Mouse (Mus musculus): Measurements from ENCODE around the gene Naip6. TPM values are rescaled to one million over a fixed set of nuclear protein-coding genes. Genes with fewer than 3 reads are reported as not detected.
A peak's percentile ranks its signal among the peaks of the same experiment; 100 is the strongest.
"Not testable (repeated sequence)": the region's sequence is repeated elsewhere in the genome, so short reads cannot be mapped to it uniquely, and the experiment has no call there.

Gene Naip6
- polyA plus RNA-seq (2014; fragmentation: Nextera tagmentation; extraction: Ambion mirVana) = 0.14 TPM in 1 of 2 replicates, not detected in the other

DNA sequence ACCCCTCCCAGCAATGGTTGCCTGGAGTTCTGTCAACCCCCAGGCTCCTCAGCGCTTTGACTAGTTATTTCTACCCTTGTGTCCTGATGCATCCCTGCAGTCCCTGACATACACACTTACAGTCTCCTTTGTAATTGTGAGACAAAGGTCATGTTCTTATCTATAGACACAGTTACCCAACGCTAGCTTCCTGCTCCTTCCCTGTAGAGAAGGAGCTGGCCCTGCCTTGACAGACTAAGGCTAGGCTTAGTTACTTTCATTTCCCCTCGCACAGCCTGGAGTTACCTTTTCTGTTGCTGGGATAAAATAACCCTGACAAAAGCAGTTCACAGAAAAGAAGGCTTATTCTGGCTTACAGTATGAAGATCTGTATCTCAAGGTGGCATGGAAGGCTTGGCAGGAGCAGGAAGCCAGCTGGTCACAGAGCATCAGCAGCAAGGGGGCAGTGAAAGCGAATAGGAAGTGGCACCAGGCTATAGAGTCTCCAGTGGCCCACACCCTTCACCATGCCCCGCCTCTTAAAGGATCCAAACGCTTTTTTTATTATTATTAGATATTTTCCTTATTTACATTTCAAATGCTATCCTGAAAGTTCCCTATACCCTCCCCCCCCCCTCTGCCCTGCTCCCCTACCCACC, at the start of gene Naip6:
Naip6 (minus strand) TSS at position 419 of the 638 bp plus-strand sequence.
- not testable (repeated sequence) for H3K27ac ChIP-seq (replicated peaks; ENCODE audit: low read depth, low read length); H3K27me3 ChIP-seq (ENCODE audit: control insufficient read depth, insufficient read depth, low read length); H3K9me3 ChIP-seq (replicated peaks; ENCODE audit: control insufficient read depth, low read length); H3K4me3 ChIP-seq (ENCODE audit: low read depth, low read length); H3K36me3 ChIP-seq (replicated peaks; ENCODE audit: control insufficient read depth, insufficient read depth, low read depth, low read length); H3K9ac ChIP-seq (replicated peaks; ENCODE audit: low read length); H3K4me2 ChIP-seq (ENCODE audit: low read depth, low read length); DNase-seq (ENCODE audit: low spot score); H3K4me1 ChIP-seq (ENCODE audit: control insufficient read depth, insufficient read depth, low read length); ATAC-seq (replicated peaks; ENCODE audit: insufficient number of reproducible peaks, low FRiP score, low TSS enrichment, low read depth)
- WGBS = 72% methylated on average over 5 of the region's 6 CpGs

DNA sequence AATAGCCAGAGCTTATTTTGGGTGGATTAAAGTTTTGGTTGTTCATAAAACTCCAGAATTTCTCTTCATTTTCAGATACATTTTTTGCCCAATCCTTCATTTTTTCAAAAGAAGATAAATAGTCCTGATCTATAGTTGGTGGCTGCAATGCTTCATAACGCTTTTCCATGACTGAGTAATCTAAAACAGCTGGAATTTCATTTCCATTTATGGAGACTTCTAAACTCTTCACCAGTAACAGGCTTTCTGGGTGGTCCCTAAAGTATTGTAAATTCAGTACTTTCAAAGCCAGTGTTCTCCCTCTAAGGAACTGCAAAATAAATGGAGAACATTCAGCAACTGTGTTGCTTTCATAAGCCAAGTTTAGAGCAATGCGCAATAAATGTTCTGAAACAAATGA, 34.8 kb upstream of the Naip6 start:
- H3K4me3 ChIP-seq (ENCODE audit: low read depth, low read length); H3K36me3 ChIP-seq (replicated peaks; ENCODE audit: control insufficient read depth, insufficient read depth, low read depth, low read length); H3K9ac ChIP-seq (replicated peaks; ENCODE audit: low read length); H3K9me3 ChIP-seq (replicated peaks; ENCODE audit: control insufficient read depth, low read length); H3K4me1 ChIP-seq (ENCODE audit: control insufficient read depth, insufficient read depth, low read length); H3K27ac ChIP-seq (replicated peaks; ENCODE audit: low read depth, low read length); H3K4me2 ChIP-seq (ENCODE audit: low read depth, low read length); DNase-seq (ENCODE audit: low spot score); H3K27me3 ChIP-seq (ENCODE audit: control insufficient read depth, insufficient read depth, low read length); ATAC-seq (replicated peaks; ENCODE audit: insufficient number of reproducible peaks, low FRiP score, low TSS enrichment, low read depth): not testable (repeated sequence)
- WGBS = 71% methylated on average over 2 of the region's 2 CpGs

DNA sequence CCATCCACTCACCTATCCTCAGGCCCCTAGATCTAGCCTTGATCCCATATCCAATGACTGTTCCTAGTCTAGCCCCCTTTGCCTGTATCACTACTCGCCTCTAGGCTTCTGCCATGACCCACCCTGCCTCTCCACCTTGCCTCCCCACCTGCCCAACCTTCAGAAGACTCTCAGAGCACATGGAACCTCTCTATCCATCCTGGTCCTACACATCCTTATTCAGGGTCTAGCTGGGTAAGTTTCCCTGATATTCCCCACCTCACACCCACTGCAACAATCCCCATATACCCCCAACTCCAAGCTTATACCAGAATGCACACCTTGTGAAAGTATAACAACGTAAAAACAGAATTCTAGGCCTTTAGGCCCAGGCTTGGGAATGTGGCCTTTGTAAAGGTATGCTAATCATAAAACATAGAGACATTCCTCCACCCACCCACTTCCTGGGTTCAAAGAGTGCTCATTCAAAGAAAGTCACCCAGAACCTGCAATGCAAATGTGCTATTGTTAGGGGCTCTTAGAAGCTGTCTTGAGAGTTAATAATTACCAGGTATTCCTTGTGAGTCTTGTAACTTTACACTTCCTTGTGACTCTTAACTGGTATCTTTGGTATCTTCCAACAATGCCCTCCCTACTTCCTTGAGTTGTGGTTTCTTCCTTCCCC, 32.2 kb upstream of the Naip6 start:
- 52% methylated on average over 1 of the region's 2 CpGs for WGBS

DNA sequence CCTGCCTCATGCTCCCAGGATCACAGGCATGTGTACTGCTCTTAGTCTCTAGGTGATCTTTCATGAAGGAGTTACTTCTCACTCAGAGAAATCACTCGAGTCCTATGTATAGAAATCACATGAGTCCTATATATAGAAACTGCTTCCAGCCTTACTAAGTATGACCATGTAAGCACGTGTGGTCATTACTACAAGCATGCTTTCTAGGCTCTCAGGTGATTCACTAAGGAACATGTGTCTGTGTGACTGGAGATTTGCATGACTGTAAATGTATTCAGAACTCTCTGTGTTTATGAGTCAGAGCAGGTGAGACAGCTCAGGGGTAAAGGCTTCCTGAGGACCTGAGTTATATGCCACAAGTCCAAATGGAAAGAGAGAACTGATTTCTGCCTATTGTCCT, 24.3 kb upstream of the Naip6 start:
- Histone ChIP-seq H3K4me2 (ENCODE audit: low read depth, low read length) (no peak overlapping the region), H3K9ac (replicated peaks; ENCODE audit: low read length) (no peak overlapping the region), H3K36me3 (replicated peaks; ENCODE audit: control insufficient read depth, insufficient read depth, low read depth, low read length) (no peaks in the 10 kb centered on the region), H3K4me1 (ENCODE audit: control insufficient read depth, insufficient read depth, low read length) (no peaks in the 10 kb centered on the region), H3K27ac (replicated peaks; ENCODE audit: low read depth, low read length) (no peak overlapping the region), H3K4me3 (ENCODE audit: low read depth, low read length) (no peak overlapping the region), H3K9me3 (replicated peaks; ENCODE audit: control insufficient read depth, low read length) (no peaks in the 10 kb centered on the region), H3K27me3 (ENCODE audit: control insufficient read depth, insufficient read depth, low read length) (no peaks in the 10 kb centered on the region)
- no peak for ATAC-seq (replicated peaks; ENCODE audit: insufficient number of reproducible peaks, low FRiP score, low TSS enrichment, low read depth)
- DNase-seq (ENCODE audit: low spot score) = no peak
- WGBS = 76% methylated on average over 2 of the region's 2 CpGs

More for the DNA sequence above, 32.2 kb upstream of the Naip6 start:
- not testable (repeated sequence) for H3K4me2 ChIP-seq (ENCODE audit: low read depth, low read length); H3K9me3 ChIP-seq (replicated peaks; ENCODE audit: control insufficient read depth, low read length); H3K9ac ChIP-seq (replicated peaks; ENCODE audit: low read length); H3K27me3 ChIP-seq (ENCODE audit: control insufficient read depth, insufficient read depth, low read length); DNase-seq (ENCODE audit: low spot score); H3K4me3 ChIP-seq (ENCODE audit: low read depth, low read length); H3K4me1 ChIP-seq (ENCODE audit: control insufficient read depth, insufficient read depth, low read length); H3K36me3 ChIP-seq (replicated peaks; ENCODE audit: control insufficient read depth, insufficient read depth, low read depth, low read length); H3K27ac ChIP-seq (replicated peaks; ENCODE audit: low read depth, low read length); ATAC-seq (replicated peaks; ENCODE audit: insufficient number of reproducible peaks, low FRiP score, low TSS enrichment, low read depth)

DNA sequence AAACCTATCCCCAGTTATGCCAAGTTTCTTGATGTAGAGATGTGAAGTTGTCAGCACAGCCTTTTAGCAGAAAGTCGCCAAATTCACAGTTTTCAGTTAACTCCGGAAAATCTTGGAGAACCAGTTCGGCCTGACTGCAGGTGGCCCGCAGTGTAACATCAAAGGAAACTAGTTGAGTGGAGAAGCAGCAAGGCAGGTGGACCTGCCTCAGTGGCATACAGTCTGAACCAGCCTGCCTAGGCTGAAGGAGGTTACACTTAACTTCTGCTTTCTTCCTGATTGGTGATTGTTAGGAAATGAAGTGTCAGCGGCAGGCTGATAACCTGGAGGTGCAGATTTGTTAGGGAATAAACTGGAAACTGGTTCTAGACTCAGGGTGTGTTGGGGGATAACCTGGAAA, 14.3 kb upstream of the Naip6 start:
- not testable (repeated sequence) for H3K4me1 ChIP-seq (ENCODE audit: control insufficient read depth, insufficient read depth, low read length); H3K36me3 ChIP-seq (replicated peaks; ENCODE audit: control insufficient read depth, insufficient read depth, low read depth, low read length); H3K4me2 ChIP-seq (ENCODE audit: low read depth, low read length); H3K27ac ChIP-seq (replicated peaks; ENCODE audit: low read depth, low read length); H3K4me3 ChIP-seq (ENCODE audit: low read depth, low read length); H3K9ac ChIP-seq (replicated peaks; ENCODE audit: low read length); H3K27me3 ChIP-seq (ENCODE audit: control insufficient read depth, insufficient read depth, low read length); H3K9me3 ChIP-seq (replicated peaks; ENCODE audit: control insufficient read depth, low read length); ATAC-seq (replicated peaks; ENCODE audit: insufficient number of reproducible peaks, low FRiP score, low TSS enrichment, low read depth)
- DNase-seq (ENCODE audit: low spot score) = peak; percentile 36
- WGBS = 44% methylated on average over 5 of the region's 5 CpGs

DNA sequence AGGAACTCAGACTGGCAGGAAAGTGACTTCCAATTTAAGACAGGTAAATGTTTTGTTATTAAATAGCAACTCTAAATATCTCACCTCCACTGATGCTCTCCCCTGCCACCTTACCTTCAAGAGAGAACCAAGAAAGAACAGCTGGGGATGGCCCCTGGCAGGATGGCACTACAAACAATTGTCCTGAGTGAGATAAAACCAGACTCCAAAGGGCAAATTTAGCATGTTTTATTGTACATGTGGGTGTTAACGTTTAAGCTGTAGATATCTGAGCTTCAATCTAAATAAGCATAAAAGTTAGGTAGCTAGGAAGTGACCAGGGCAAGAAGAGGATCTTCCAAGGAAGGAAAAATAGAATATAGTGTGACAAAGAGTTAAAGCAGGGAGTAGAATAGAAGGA, 11.4 kb upstream of the Naip6 start:
- 35% methylated on average over 1 of the region's 1 CpGs for WGBS
- not testable (repeated sequence) for H3K9me3 ChIP-seq (replicated peaks; ENCODE audit: control insufficient read depth, low read length); DNase-seq (ENCODE audit: low spot score); H3K36me3 ChIP-seq (replicated peaks; ENCODE audit: control insufficient read depth, insufficient read depth, low read depth, low read length); H3K27ac ChIP-seq (replicated peaks; ENCODE audit: low read depth, low read length); H3K4me1 ChIP-seq (ENCODE audit: control insufficient read depth, insufficient read depth, low read length); H3K4me3 ChIP-seq (ENCODE audit: low read depth, low read length); ATAC-seq (replicated peaks; ENCODE audit: insufficient number of reproducible peaks, low FRiP score, low TSS enrichment, low read depth); H3K27me3 ChIP-seq (ENCODE audit: control insufficient read depth, insufficient read depth, low read length); H3K4me2 ChIP-seq (ENCODE audit: low read depth, low read length); H3K9ac ChIP-seq (replicated peaks; ENCODE audit: low read length)

DNA sequence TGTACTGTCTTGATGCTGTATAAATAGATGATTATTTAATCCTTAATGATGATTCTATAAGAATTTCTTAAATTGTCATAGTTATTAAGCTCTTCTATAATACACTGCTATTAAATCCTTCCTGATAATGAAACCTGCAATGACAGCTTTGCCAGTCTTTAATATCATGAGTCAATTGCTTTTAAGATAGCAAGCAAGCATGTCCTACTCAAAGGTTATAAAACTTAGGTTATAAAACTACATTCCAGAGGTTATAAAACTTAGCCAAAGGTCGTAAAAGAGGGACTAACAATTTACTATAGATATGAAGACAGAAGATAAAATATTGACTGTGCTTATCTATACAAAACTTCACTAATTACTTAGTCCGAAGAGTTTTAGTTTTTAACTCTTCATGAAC, 10.6 kb upstream of the Naip6 start:
- ATAC-seq (replicated peaks; ENCODE audit: insufficient number of reproducible peaks, low FRiP score, low TSS enrichment, low read depth); DNase-seq (ENCODE audit: low spot score): not testable (repeated sequence)

DNA sequence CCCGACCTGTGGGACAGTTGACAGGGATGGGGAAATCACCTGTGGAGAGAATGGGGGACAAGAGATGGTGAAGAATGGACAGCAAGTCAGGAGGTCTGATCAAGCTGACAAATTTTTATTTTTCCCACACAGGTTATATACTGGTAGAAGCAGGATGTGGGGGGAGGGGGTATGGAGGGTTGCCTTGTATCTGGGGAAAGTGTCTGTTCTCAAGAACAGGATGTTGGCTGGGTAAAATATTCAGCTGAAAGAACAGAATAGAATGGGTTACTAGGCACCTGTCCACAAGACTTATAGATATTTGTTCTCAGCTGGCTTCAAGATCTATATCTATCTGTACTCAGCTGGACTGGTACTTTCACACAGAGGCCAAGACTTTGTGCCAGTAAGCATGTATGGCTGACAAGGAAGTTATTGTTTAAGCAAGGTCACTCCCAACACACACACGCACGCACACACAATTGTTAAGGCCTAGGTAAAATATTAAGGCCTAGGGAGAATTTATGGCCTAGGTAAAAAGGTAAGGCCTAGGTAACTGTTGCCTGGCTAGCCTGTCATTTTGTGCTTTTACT, 4.9 kb upstream of the Naip6 start:
- not testable (repeated sequence) for H3K4me1 ChIP-seq (ENCODE audit: control insufficient read depth, insufficient read depth, low read length); H3K27me3 ChIP-seq (ENCODE audit: control insufficient read depth, insufficient read depth, low read length); DNase-seq (ENCODE audit: low spot score); H3K27ac ChIP-seq (replicated peaks; ENCODE audit: low read depth, low read length); H3K9me3 ChIP-seq (replicated peaks; ENCODE audit: control insufficient read depth, low read length); H3K9ac ChIP-seq (replicated peaks; ENCODE audit: low read length); H3K4me3 ChIP-seq (ENCODE audit: low read depth, low read length); ATAC-seq (replicated peaks; ENCODE audit: insufficient number of reproducible peaks, low FRiP score, low TSS enrichment, low read depth); H3K4me2 ChIP-seq (ENCODE audit: low read depth, low read length); H3K36me3 ChIP-seq (replicated peaks; ENCODE audit: control insufficient read depth, insufficient read depth, low read depth, low read length)
- 91% methylated on average over 3 of the region's 3 CpGs for WGBS

More for the DNA sequence above, 10.6 kb upstream of the Naip6 start:
- H3K27ac ChIP-seq (replicated peaks; ENCODE audit: low read depth, low read length); H3K9me3 ChIP-seq (replicated peaks; ENCODE audit: control insufficient read depth, low read length); H3K4me1 ChIP-seq (ENCODE audit: control insufficient read depth, insufficient read depth, low read length); H3K27me3 ChIP-seq (ENCODE audit: control insufficient read depth, insufficient read depth, low read length); H3K4me2 ChIP-seq (ENCODE audit: low read depth, low read length); H3K4me3 ChIP-seq (ENCODE audit: low read depth, low read length); H3K36me3 ChIP-seq (replicated peaks; ENCODE audit: control insufficient read depth, insufficient read depth, low read depth, low read length); H3K9ac ChIP-seq (replicated peaks; ENCODE audit: low read length): not testable (repeated sequence)
- WGBS = 76% methylated on average over 2 of the region's 2 CpGs
